Mouse (Mus musculus) neural tube, embryonic 15.5 days (tissue): ENCODE measurements around the gene Gm2012. TPM values are rescaled to one million over a fixed set of nuclear protein-coding genes. Genes with fewer than 3 reads are reported as not detected.
"Not testable (repeated sequence)": the region's sequence is repeated elsewhere in the genome, so short reads cannot be mapped to it uniquely, and the experiment has no call there.

Source experiments
- ATAC-seq: fragments of 200-750 bp; cut with Nextera tagmentation; 2 replicates; pipeline ENCODE4 v1.8.0; 2017; ENCODE audit warnings: mild to moderate bottlenecking, moderate TSS enrichment, moderate library complexity; ENCODE audit not compliant: low FRiP score
- H3K27ac ChIP-seq: fragments of 300-500 bp; sonication (generic); replicated peaks from 2 replicates; pipeline ENCODE4 v1.5.1; 2015; ENCODE audit warnings: mild to moderate bottlenecking, inconsistent platforms
- H3K27me3 ChIP-seq: fragments of 300-500 bp; sonication (generic); replicated peaks from 2 replicates; pipeline ENCODE4 v1.6.1; 2015; ENCODE audit warnings: inconsistent platforms
- H3K36me3 ChIP-seq: fragments of 300-500 bp; sonication (generic); 2 replicates; pipeline ENCODE4 v1.6.1; 2015; ENCODE audit warnings: inconsistent platforms
- H3K4me1 ChIP-seq: fragments of 300-500 bp; sonication (generic); 2 replicates; pipeline ENCODE4 v1.6.1; 2015; ENCODE audit warnings: inconsistent platforms
- H3K4me2 ChIP-seq: fragments of 300-500 bp; sonication (generic); 2 replicates; pipeline ENCODE4 v1.6.1; 2015; ENCODE audit warnings: inconsistent platforms, mild to moderate bottlenecking, moderate library complexity
- H3K4me3 ChIP-seq: fragments of 300-500 bp; sonication (generic); replicated peaks from 2 replicates; pipeline ENCODE4 v1.5.1; 2015; ENCODE audit warnings: mild to moderate bottlenecking, inconsistent platforms
- H3K9ac ChIP-seq: fragments of 300-500 bp; sonication (generic); replicated peaks from 2 replicates; pipeline ENCODE4 v1.6.1; 2015; ENCODE audit warnings: mild to moderate bottlenecking, inconsistent platforms
- H3K9me3 ChIP-seq: fragments of 300-500 bp; sonication (generic); replicated peaks from 2 replicates; pipeline ENCODE4 v1.6.1; 2016; ENCODE audit warnings: inconsistent platforms
- WGBS: fragments of 180-500 bp; shearing (Covaris S2); methylation state at CpG from one replicate; pipeline ENCODE4 v1.1.7; 2015; ENCODE audit warnings: mixed read lengths; 5-methylcytosine and 5-hydroxymethylcytosine counted together
- microRNA-seq: library from miRNA; unstranded; fragments of <30 nt; microRNA quantifications from one replicate; pipeline ENCODE4, GENCODE M21; 2017
- polyA plus RNA-seq: library from polyadenylated mRNA; unstranded; fragments of >200 nt; fragmentation: Nextera tagmentation; extraction: Ambion mirVana; gene quantifications from 2 replicates; pipeline ENCODE4 v1.2.1, GENCODE M21; 2015

Gm2012 gene
- polyA plus RNA-seq = not detected in 2 replicates

GRCm38 (mm10) chrX:26231255-26231654 is at the start of gene Gm2012:
TSS of gene Gm2012 (minus strand) at chrX:26231355.
- H3K27ac ChIP-seq, H3K36me3 ChIP-seq, ATAC-seq, H3K4me2 ChIP-seq, H3K9me3 ChIP-seq, H3K9ac ChIP-seq, H3K4me3 ChIP-seq, H3K27me3 ChIP-seq, H3K4me1 ChIP-seq: not testable (repeated sequence)
- 90% methylated on average over 1 of the region's 5 CpGs for WGBS

DNA sequence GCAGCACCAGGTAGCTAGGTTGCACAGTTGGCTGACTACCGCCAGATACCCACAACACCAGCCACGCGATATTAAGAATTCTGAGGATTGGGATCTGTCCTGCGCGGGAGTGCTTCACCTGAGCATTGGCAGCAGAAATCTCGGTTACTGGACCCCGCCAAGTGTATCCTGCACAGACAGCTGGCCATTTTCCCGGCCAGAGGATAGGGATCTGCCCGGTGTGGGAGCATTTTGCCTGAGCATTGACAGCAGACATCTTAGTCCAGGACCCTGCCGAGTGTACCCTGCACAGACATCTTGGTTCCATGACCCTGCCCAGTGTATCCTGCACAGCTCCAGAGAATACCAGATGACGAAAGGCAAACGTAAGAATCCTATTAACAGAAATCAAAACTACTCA is 72.0 kb downstream of the Gm2012 start:
- H3K4me1 ChIP-seq, H3K9ac ChIP-seq, H3K36me3 ChIP-seq, H3K9me3 ChIP-seq, ATAC-seq, H3K27ac ChIP-seq, H3K27me3 ChIP-seq, H3K4me3 ChIP-seq, H3K4me2 ChIP-seq: not testable (repeated sequence)
- 77% methylated on average over 12 of the region's 12 CpGs for WGBS

Small RNAs within 50 kb of the gene (microRNA-seq; reads per million reads assigned to microRNA genes)
- gene Gm26302 = not detected

Other genes with a start within 250 kb of the Gm2012 start
- gene Gm5168, start 180.3 kb downstream of the Gm2012 start, polyA plus RNA-seq = not detected in 2 replicates
- gene Gm2030, start 78.7 kb upstream of the Gm2012 start, polyA plus RNA-seq = not detected in 2 replicates